Mouse (Mus musculus) right cerebral cortex, adult 2 months (tissue): ENCODE data around the gene Adam1a.
A peak's percentile ranks its signal among the peaks of the same experiment; 100 is the strongest.

Experiments
- DNase-seq, 2 experiments: peaks; one replicate each; pipeline ENCODE4 v3.0.0; 2021 to 2022; ENCODE audit warnings: low spot score in 2 of 2

Gene Adam1a

DNA sequence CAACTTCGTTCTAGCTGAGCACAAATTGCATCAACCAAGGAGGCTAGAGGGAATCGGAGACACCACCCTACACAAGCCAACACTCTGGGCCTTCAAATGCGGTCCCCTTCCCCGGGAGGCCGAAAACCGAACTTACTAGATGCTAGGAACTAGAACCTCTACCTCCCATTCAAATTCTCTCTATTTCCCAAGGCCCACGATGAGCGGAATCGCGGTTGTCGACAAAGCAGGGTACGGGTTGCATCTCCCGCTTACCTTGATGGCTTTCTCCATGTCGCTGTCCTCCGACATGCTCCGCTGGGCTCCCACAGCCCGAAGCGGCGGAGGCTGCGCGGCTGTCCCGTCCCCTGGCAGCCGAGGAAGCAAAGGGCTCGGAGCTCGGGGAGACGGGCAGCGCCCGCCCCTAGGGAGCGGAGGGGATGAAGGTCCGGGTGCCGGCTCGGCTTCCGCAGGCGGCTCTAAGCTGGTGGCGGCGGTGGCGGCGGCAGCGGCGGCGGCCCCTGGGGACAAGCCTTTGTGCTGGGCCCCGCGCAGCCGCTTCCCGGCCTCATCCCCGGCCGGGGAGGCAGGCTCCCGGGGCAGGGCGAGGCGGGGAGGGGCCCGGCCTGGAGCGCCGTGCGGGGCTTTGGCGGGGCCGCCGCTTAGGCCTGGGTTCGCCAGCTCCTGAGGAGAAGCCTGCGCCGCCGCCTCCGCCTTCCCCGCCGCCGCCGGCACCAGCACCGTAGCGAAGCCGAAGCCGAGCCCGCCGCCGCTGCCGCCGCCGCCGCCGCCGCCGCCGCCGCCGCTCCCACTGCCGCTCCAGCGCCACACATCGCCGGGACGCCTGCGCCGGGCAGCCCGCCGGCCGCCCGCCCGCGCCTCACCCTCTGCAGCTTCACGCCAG lies at the start of gene Adam1a, which contains the start of gene Gm42878:
Gene Adam1a, minus strand, starts transcription at position 573 of the 883 bp plus-strand sequence.
Gene Gm42878, minus strand, starts transcription at position 573 of the 883 bp plus-strand sequence.
- DNase-seq: no peak

DNA sequence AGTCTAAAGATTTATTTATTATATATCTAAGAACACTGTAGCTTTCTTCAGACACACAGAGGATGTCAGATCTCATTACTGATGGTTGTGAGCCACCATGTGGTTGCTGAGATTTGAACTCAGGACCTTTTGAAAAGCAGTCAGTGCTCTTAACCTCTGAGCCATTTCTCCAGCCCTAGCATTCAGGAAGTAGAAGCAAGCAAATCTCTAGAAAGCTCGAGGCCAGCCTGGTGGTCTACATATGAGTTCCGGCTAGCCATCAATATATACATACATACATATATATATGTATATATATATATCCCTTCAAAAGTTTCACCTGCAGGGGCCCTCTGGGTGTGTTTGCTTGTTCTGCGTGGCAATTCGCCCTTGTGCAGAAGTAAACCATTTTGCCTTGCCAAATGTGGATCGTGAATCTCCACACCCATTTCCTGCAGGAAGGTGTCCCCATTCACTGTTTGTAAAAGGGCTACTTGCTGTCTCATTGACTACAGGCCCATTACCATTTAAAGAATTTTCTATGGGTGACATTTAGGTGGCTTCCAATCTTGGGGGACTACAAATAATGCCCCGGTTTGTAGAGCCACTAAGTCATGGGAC lies 49.5 kb upstream of the Adam1a start:
- no peak for DNase-seq

GRCm38 (mm10) chr5:121593451-121594401 lies 48.4 kb upstream of the Adam1a start, which contains the start of gene Aldh2:
TSS of gene Aldh2 (minus strand) at chr5:121593824.
- DNase-seq: peak; percentile 74 to 77

- DNase-seq: peak in 1 of 2 experiments; percentile 10
Observed at GRCm38 (mm10) chr5:121592816-121593407, 47.6 kb upstream of the Adam1a start.

- DNase-seq: no peak
Observed at GRCm38 (mm10) chr5:121592064-121592815, 47.0 kb upstream of the Adam1a start.

GRCm38 (mm10) chr5:121591417-121592063 lies 46.3 kb upstream of the Adam1a start:
- peak in 1 of 2 experiments; percentile 6 for DNase-seq

DNA sequence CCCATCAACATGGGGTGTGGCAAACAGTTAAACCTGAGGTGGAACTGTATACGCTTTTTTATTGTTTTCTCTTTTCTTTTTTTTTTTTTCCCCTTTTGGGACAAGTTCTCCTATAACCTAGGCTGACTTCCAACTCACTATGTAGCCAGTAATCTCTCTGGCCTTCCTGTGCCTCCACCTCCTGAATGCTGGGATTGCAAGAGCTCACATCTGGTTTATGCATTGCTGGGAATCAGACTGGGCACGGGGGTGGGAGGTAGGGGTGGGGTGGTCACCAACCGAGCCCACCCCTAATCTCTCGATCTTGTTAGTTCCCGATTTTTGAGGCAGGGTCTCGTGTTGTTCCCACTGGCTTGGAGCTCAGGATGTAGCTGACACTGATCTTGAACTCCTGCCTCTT lies 44.6 kb upstream of the Adam1a start:
- DNase-seq: no peak

GRCm38 (mm10) chr5:121586400-121587039 lies 41.2 kb upstream of the Adam1a start:
- DNase-seq: peak; percentile 69 to 81

- no peak for DNase-seq
Observed at GRCm38 (mm10) chr5:121585699-121586098, 40.4 kb upstream of the Adam1a start.

DNA sequence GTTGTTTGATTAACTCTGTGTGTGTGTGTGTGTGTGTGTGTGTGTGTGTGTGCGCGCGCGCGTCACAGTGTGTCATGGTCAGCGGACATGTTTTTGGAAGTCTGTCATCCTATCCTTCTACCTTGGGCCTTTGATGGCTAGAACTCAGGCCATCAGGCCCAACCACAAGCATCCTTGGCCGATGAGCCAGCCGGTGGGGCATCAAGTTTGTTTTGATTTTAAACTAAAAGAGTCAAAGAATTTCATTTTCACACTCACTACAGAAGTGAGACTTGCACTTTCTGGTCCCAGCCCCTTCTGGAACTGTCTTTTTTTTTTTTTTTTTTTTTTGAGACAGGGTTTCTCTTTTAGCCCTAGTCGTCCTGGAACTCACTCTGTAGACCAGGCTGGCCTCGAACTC lies 39.7 kb upstream of the Adam1a start:
- DNase-seq: no peak

DNA sequence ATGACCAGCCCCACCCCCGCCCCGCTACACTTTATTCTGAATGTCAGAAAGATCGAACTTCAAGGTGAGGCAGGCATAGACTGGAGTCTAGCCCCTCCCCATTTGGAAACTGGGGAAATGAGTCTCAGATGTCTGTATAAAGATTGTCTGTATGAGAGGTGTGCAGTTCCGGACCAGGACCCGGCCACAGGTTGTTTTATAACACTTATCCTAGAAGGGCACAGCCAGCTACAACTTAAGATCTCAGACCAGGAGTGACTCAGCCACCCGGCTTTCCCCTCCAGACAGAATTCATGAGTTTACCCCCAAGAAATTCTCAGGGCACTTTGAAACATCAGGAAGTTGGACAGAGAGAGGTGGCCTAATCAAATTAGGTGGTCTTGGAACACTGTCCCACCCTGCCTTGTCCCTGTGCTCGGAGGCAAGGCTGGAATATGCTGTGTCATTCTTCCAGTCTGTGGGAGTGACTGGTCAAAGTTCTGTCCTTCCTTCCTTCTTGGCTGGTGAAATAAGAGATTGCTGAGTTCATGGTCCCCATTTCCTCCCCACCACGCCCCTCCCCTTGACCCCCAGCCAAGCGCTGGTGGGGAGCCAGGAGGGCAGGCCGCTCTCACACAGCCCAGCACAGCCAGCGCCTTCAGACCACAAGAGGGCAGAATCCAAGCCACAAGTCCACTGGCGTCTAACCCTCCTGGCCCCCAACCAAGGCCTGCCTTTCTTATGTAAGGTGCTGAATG lies 38.7 kb upstream of the Adam1a start:
- DNase-seq: peak; percentile 43 to 74

DNA sequence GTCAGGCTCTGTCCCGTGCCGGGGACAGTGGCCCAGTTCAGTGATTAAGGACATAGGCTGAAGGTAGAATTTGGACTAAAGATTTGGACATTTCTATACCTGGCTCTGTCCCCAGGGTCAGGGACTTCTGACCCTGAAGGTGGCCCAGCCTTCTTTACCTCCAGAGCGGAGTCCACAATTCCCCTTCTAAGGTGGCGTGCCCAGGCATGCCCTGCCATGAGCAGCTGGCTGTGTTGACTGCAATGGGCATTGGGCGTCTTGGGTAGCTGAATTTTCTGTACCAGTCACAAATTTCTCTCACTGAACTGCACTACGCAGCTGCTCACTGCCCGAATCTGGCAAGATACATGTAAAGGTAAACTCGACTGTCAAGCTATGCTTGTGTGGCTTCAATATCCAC lies 36.7 kb upstream of the Adam1a start:
- DNase-seq: no peak

DNA sequence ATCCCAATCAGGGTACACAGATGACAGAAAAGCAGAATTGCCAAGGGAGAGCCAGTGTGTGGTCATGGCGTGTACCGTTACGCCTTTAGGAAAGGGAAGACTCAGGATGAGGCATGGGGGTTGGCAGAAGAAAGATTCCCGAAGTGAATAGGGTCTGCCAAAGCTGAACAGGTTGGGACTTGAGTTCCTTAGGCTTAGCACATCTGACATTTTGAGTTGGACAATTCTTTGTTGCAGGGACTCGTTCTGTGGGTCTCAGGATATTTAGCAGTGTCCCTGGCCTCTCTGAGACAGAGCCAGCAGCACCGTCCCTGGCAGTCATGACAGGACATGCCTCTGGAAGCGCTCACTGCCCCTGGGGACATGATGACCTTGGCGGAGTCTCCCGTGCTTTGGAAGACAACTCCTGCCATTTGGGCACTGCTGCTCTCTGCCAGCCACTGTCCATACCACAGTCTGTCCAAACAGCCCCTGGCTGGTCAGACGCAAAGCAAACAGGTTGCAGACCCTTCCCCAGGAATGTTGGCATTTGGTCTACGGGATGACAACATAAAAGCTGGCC lies 31.7 kb upstream of the Adam1a start:
- no peak for DNase-seq

DNA sequence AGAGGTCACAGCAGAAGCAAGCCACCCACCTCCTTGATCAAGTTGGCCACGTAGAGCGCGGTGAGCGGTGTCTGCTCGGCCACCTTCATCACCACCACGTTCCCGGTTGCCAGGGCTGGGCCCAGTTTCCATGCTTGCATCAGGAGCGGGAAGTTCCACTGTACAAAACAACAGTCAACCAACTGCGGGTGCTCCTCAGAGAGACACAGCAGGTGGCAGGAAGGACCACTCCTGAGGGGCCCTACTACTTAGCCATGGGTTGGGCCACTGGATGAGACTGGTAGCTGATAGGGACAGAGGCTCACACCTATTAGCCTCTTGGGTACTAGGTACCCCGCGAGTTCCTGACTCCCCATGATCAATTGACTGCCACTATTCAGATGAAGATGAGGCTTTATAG lies 30.6 kb upstream of the Adam1a start:
- DNase-seq: no peak

DNA sequence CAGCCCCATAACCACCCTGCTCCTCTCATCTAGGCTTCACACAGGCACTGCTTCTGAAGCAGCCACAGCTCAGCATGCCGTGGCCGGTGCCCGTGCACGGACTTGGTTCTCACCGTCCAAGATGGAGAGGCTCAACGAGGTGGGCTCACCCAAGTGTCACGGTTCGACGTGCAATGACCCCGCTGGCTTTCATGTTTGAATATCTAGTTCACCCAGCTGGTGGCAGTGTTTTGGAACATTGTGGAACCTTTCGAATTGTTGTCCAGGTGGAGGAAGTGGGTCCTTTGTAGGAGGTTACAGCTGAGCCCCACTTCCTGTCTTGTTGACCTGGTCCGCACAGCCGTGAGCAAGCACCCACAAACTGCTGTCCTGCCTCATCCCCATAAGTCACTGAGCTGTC lies 28.9 kb upstream of the Adam1a start:
- no peak for DNase-seq

DNA sequence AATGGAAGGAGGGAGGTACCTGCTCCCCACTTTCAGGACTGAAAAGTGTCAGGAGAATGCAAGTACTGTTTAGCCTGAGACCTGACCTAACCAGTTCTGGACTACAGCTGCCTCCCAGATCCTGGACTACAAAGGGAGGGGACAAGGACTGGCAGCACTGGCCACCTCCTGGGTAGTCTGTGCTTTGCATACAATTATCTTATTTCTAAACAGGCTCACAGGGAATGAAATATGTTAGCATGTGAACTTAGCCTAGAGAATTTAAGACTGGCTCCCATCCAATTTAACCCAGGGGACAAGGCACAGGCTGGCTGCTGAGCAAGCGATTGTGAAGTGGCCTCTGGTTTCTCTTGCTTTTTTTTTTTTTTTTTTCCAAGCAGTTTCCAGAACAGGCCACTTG lies 25.5 kb upstream of the Adam1a start:
- DNase-seq: no peak

GRCm38 (mm10) chr5:121569881-121570420 lies 24.7 kb upstream of the Adam1a start:
- DNase-seq: no peak

- no peak for DNase-seq
Observed at GRCm38 (mm10) chr5:121566035-121566681, 20.9 kb upstream of the Adam1a start.
